Mouse (Mus musculus) G1E (cell line): ENCODE data around the gene Nudc.

Experiments
- CTCF ChIP-seq: IDR thresholded peaks from 2 replicates; pipeline ENCODE4 v1.5.1; 2012; ENCODE audit warnings: low read depth, low read length, inconsistent platforms, mixed read lengths
- GATA1 ChIP-seq: IDR thresholded peaks from 2 replicates; pipeline ENCODE4 v1.6.1; 2012; ENCODE audit warnings: borderline replicate concordance, low read length, inconsistent platforms, mixed read lengths
- GATA2 ChIP-seq: IDR thresholded peaks from 2 replicates; pipeline ENCODE4 v1.6.1; 2012; ENCODE audit warnings: low read depth, low read length, inconsistent platforms, borderline replicate concordance
- POLR2AphosphoS5 ChIP-seq: IDR thresholded peaks from 2 replicates; pipeline ENCODE4 v1.6.1; 2012; ENCODE audit warnings: low read depth, low read length, inconsistent platforms; ENCODE audit not compliant: insufficient replicate concordance
- TAL1 ChIP-seq: conservative IDR thresholded peaks from 2 replicates; pipeline ENCODE4 v1.6.1; 2012; ENCODE audit warnings: low read depth, low read length, inconsistent platforms, mixed read lengths

DNA sequence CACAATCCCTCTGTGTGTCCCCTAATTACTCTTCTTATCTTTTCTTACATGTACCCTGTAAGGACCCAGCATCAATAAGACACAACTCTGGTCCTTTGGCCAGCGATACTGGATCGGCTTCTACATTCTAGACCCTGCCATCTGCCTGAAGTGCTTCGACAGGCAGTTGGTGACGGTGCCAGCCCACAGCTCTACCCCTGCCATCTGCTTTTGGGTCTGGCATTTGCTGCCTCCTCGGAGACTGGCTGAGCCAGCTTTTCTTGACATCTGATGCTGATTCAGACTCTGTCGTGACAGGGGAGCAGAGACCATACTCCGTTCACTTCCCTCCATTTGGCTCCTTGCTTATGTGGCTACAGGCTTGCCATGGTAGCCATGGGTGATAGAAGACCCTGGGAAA lies 36.8 kb downstream of the Nudc start:
- TF ChIP-seq GATA1 = no peak
- TF ChIP-seq CTCF = no peak
- no peak for TF ChIP-seq POLR2AphosphoS5
- no peak for TF ChIP-seq TAL1
- no peak for TF ChIP-seq GATA2
